Mouse (Mus musculus) B cell, adult 67 days (primary cell): ENCODE measurements around the gene Olfr222. TPM values are rescaled to one million over a fixed set of nuclear protein-coding genes. Genes with fewer than 3 reads are reported as not detected.

ENCODE experiments used
- total RNA-seq, 2 experiments: library from RNA; stranded (reverse); gene quantifications; 4 replicates each; pipeline ENCODE4 v1.2.4; 2023

Gene Olfr222
- not detected for total RNA-seq

GRCm38 (mm10) chr11:59576135-59576534 lies at the start of gene Olfr222:
Olfr222 (minus strand) TSS chr11:59576235.

GRCm38 (mm10) chr11:59593189-59593588 lies 17.2 kb upstream of the Olfr222 start, which contains the start of gene Olfr223:
Olfr223 (minus strand) TSS chr11:59593289.

GRCm38 (mm10) chr11:59541324-59541723 lies 34.7 kb downstream of the Olfr222 start, which contains the start of gene Nlrp3:
Nlrp3 (plus strand) TSS chr11:59541568.

GRCm38 (mm10) chr11:59526472-59527080 lies 49.5 kb downstream of the Olfr222 start, which contains the start of gene Zkscan17:
Zkscan17 (minus strand) TSS chr11:59526751.

Other genes starting within 250 kb of the Olfr222 start
- gene Prss38, start 200.6 kb downstream of the Olfr222 start, total RNA-seq: not detected
- gene Jmjd4, start 126.2 kb downstream of the Olfr222 start, total RNA-seq: 10 to 100 TPM; 12.6 to 15.7 TPM
- gene Snap47, start 125.0 kb downstream of the Olfr222 start, total RNA-seq: 10 to 100 TPM; 12.3 to 26.1 TPM
- 1 to 10 TPM; 4.1 to 5.3 TPM for gene Zfp867, start 103.8 kb downstream of the Olfr222 start, total RNA-seq
- gene Zkscan17, start 49.5 kb downstream of the Olfr222 start, total RNA-seq: 10 to 100 TPM; 16.3 to 20.3 TPM
- gene Nlrp3, start 34.7 kb downstream of the Olfr222 start, total RNA-seq: under 1 TPM; 0.23 to 0.56 TPM
- not detected for gene Olfr223, start 17.1 kb upstream of the Olfr222 start, total RNA-seq
- 100 to 1,000 TPM; 102 to 110 TPM for gene Mprip, start 85.1 kb upstream of the Olfr222 start, total RNA-seq
- gene Pld6, start 211.4 kb upstream of the Olfr222 start, total RNA-seq: under 1 TPM in 1 of 2 experiments, not detected in 1; 0.44 TPM
- gene Flcn, start 233.8 kb upstream of the Olfr222 start, total RNA-seq: 100 to 1,000 TPM in 1 of 2 experiments, 10 to 100 TPM in 1; 81.5 to 119 TPM